Mouse (Mus musculus): ENCODE results near the gene Numb. TPM values are rescaled to one million over a fixed set of nuclear protein-coding genes. Genes with fewer than 3 reads are reported as not detected.

The Numb gene
- polyA plus RNA-seq (2015; fragmentation: Nextera tagmentation; extraction: Ambion mirVana), result 16.4 and 18.6 TPM in 2 replicates

- WGBS, result under 1% methylated on average over 63 of the region's 63 CpGs
- Histone ChIP-seq H3K36me3 (no peaks in the 10 kb centered on the region), H3K27me3 (no peaks in the 10 kb centered on the region), H3K4me3 (peak within 1 kb of the TSS; percentile 81), H3K27ac (replicated peaks) (peak within 1 kb of the TSS; percentile 82), H3K9ac (replicated peaks) (peak within 1 kb of the TSS; percentile 77), H3K9me3 (no peaks in the 10 kb centered on the region), H3K4me1 (peaks cover 22% of the 10 kb centered on the region), H3K4me2 (replicated peaks) (peak within 1 kb of the TSS; percentile 90)
- peak; percentile 100 for ATAC-seq (replicated peaks)
Measured at GRCm38 (mm10) chr12:83921535-83922381, at the start of gene Numb. Numb (minus strand) TSS chr12:83921934.

GRCm38 (mm10) chr12:83965235-83965634 is 43.5 kb upstream of the Numb start:
- Histone ChIP-seq H3K4me3 (no peak overlapping the region), H3K9ac (replicated peaks) (no peak overlapping the region), H3K9me3 (no peaks in the 10 kb centered on the region), H3K4me2 (replicated peaks) (no peak overlapping the region), H3K27ac (replicated peaks) (no peak overlapping the region), H3K4me1 (no peaks in the 10 kb centered on the region), H3K36me3 (no peaks in the 10 kb centered on the region), H3K27me3 (no peaks in the 10 kb centered on the region)
- 89% methylated on average over 7 of the region's 7 CpGs for WGBS
- ATAC-seq (replicated peaks), result no peak

- Histone ChIP-seq H3K4me2 (replicated peaks) (no peak overlapping the region), H3K27ac (replicated peaks) (no peak overlapping the region), H3K4me3 (no peak overlapping the region), H3K4me1 (peaks cover 6% of the 10 kb centered on the region; the same call in 1 of the 2 replicates), H3K9ac (replicated peaks) (no peak overlapping the region), H3K9me3 (no peaks in the 10 kb centered on the region), H3K36me3 (0 out of 2 replicates have a peak, but pooled peaks cover 6% of the 10 kb centered on the region), H3K27me3 (no peaks in the 10 kb centered on the region)
- no peak for ATAC-seq (replicated peaks)
- 93% methylated on average over 9 of the region's 9 CpGs for WGBS
Measured at GRCm38 (mm10) chr12:83958278-83958677, 36.5 kb upstream of the Numb start.

- ATAC-seq (replicated peaks), result no peak
- WGBS, result 71% methylated on average over 32 of the region's 32 CpGs
Measured at GRCm38 (mm10) chr12:83951711-83952575, 30.2 kb upstream of the Numb start.

GRCm38 (mm10) chr12:83950840-83951701 is 29.3 kb upstream of the Numb start:
- ATAC-seq (replicated peaks), result peak; percentile 70
- whole genome bisulfite sequencing, result under 1% methylated on average over 110 of the region's 116 CpGs

More at GRCm38 (mm10) chr12:83951711-83952575, 30.2 kb upstream of the Numb start:
- Histone ChIP-seq H3K9me3 (no peaks in the 10 kb centered on the region), H3K9ac (replicated peaks) (peak overlapping the region; percentile 74), H3K27ac (replicated peaks) (no peak overlapping the region), H3K4me1 (peaks cover 31% of the 10 kb centered on the region), H3K4me3 (peak overlapping the region; percentile 72), H3K36me3 (0 out of 2 replicates have a peak, but pooled peaks cover 6% of the 10 kb centered on the region), H3K27me3 (no peaks in the 10 kb centered on the region), H3K4me2 (replicated peaks) (peak overlapping the region; percentile 72)

GRCm38 (mm10) chr12:83950493-83950839 is 28.7 kb upstream of the Numb start, which contains the start of gene Riox1:
Riox1 (plus strand) TSS chr12:83950608.
- Histone ChIP-seq H3K27ac (replicated peaks) (peak within 1 kb of the TSS; percentile 81), H3K4me2 (replicated peaks) (peak within 1 kb of the TSS; percentile 72), H3K9ac (replicated peaks) (peak within 1 kb of the TSS; percentile 74), H3K4me1 (peaks cover 31% of the 10 kb centered on the region), H3K27me3 (no peaks in the 10 kb centered on the region), H3K9me3 (no peaks in the 10 kb centered on the region), H3K4me3 (peak within 1 kb of the TSS; percentile 72), H3K36me3 (0 out of 2 replicates have a peak, but pooled peaks cover 1% of the 10 kb centered on the region)
- 0% methylated on average over 37 of the region's 37 CpGs for WGBS
- ATAC-seq (replicated peaks), result peak; percentile 97

More at GRCm38 (mm10) chr12:83950840-83951701, 29.3 kb upstream of the Numb start:
- Histone ChIP-seq H3K27me3 (no peaks in the 10 kb centered on the region), H3K4me1 (peaks cover 31% of the 10 kb centered on the region), H3K4me2 (replicated peaks) (peak overlapping the region; percentile 72), H3K36me3 (0 out of 2 replicates have a peak, but pooled peaks cover 4% of the 10 kb centered on the region), H3K9me3 (no peaks in the 10 kb centered on the region), H3K9ac (replicated peaks) (peak overlapping the region; percentile 74), H3K4me3 (peak overlapping the region; percentile 72), H3K27ac (replicated peaks) (peak overlapping the region; percentile 81)

GRCm38 (mm10) chr12:83949776-83950492 is 28.2 kb upstream of the Numb start:
- Histone ChIP-seq H3K4me3 (peak overlapping the region; percentile 72), H3K9me3 (no peaks in the 10 kb centered on the region), H3K4me1 (peaks cover 31% of the 10 kb centered on the region), H3K9ac (replicated peaks) (peak overlapping the region; percentile 74), H3K27me3 (no peaks in the 10 kb centered on the region), H3K4me2 (replicated peaks) (peak overlapping the region; percentile 72), H3K27ac (replicated peaks) (no peak overlapping the region), H3K36me3 (no peaks in the 10 kb centered on the region)
- no peak for ATAC-seq (replicated peaks)
- WGBS, result 31% methylated on average over 11 of the region's 11 CpGs

GRCm38 (mm10) chr12:83949043-83949442 is 27.3 kb upstream of the Numb start:
- Histone ChIP-seq H3K4me1 (peaks cover 31% of the 10 kb centered on the region), H3K9ac (replicated peaks) (no peak overlapping the region), H3K27ac (replicated peaks) (no peak overlapping the region), H3K27me3 (no peaks in the 10 kb centered on the region), H3K9me3 (no peaks in the 10 kb centered on the region), H3K4me2 (replicated peaks) (no peak overlapping the region), H3K4me3 (no peak overlapping the region), H3K36me3 (no peaks in the 10 kb centered on the region)
- no peak for ATAC-seq (replicated peaks)
- WGBS, result 85% methylated on average over 4 of the region's 4 CpGs

- Histone ChIP-seq H3K36me3 (no peaks in the 10 kb centered on the region), H3K4me3 (no peak overlapping the region), H3K27ac (replicated peaks) (no peak overlapping the region), H3K27me3 (no peaks in the 10 kb centered on the region), H3K4me1 (peaks cover 19% of the 10 kb centered on the region), H3K4me2 (replicated peaks) (no peak overlapping the region), H3K9me3 (no peaks in the 10 kb centered on the region), H3K9ac (replicated peaks) (no peak overlapping the region)
- no peak for ATAC-seq (replicated peaks)
- 96% methylated on average over 8 of the region's 8 CpGs for WGBS
Measured at GRCm38 (mm10) chr12:83947260-83947811, 25.6 kb upstream of the Numb start.

GRCm38 (mm10) chr12:83941938-83942337 is 20.2 kb upstream of the Numb start:
- no peak for ATAC-seq (replicated peaks)
- 80% methylated on average over 3 of the region's 3 CpGs for WGBS

More at GRCm38 (mm10) chr12:83941938-83942337, 20.2 kb upstream of the Numb start:
- Histone ChIP-seq H3K4me2 (replicated peaks) (no peak overlapping the region), H3K4me1 (no peaks in the 10 kb centered on the region), H3K9ac (replicated peaks) (no peak overlapping the region), H3K27me3 (no peaks in the 10 kb centered on the region), H3K36me3 (no peaks in the 10 kb centered on the region), H3K9me3 (no peaks in the 10 kb centered on the region), H3K27ac (replicated peaks) (no peak overlapping the region), H3K4me3 (no peak overlapping the region)
